In the genomic region with DNA sequence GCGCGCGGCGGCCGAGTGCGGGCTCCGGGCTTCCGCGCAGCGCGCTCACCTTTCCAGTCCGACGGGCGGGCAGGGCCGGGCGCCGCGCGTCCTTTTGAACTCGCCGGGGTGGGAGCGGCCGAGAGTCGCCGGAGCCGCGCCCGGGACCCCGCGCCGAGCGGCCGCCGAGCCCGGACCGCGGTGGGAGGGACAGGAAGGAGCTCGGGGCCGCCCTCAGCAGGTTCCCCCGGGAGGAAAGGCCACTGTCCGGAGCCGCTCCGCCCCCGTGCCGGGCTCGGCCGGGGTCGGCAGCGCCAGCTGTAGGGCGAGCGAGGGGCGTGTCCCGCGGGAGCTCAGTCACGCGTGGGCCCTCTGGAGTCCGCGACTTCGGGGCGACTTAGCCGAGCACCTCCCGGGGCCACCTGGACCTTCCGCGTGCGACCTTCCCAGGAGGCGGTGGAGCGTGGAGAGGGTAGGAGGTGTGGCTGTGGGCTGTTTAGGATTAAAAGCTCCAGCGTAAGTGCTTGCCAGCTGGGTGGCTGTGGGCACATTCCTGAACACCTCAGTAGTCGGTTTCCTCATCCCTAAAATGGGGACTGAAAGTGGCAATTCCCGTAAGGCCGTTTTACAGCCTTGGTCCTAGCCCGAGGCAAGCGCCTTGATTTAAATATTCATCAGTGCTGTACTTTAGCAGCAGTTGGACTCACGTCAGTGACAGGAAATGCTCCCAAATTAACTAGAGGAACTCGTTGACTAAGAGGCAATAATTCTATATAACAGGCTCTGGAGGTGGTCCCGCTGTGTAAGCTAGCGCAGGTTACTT, we compare ENCODE assay signal across 8 mouse cellular contexts. TPM values are rescaled to one million over a fixed set of nuclear protein-coding genes. Genes with fewer than 3 reads are reported as not detected.
DNase-seq lines count a peak whose midpoint lies in the region; ATAC-seq and TF ChIP-seq lines count a peak whose summit lies in the region.

A gene (minus strand): TSS at position 241 of the 802 bp plus-strand sequence.

- peak within 1 kb of the TSS; percentile 91 for H3K4me2 ChIP-seq in lung, embryonic 15.5 days

- DNase-seq in ES-CJ7 (ENCODE audit: low read depth, low spot score), result peak; percentile 79
- no peak for DNase-seq in heart, adult 8-10 months (ENCODE audit: low spot score)
- peak; percentile 92 for DNase-seq in kidney, adult 2 months
- peak; percentile 46 for DNase-seq in retina, embryonic 14.5 days (ENCODE audit: low spot score)
- DNase-seq in left cerebral cortex, adult 11 months (ENCODE audit: low spot score), result no peak
- no peak for DNase-seq in frontal cortex, postnatal 36 days (ENCODE audit: low spot score in 2 of 2)

- no peak for TF ChIP-seq POLR2A in bone marrow, adult 2 months (IDR thresholded peaks at IDR 0.05; ENCODE audit: borderline replicate concordance, control insufficient read depth, low read depth, low read length)
- no peak for TF ChIP-seq POLR2A in kidney, adult 2 months (IDR thresholded peaks at IDR 0.05; ENCODE audit: low read depth, low read length)

- ATAC-seq in lung, embryonic 15.5 days (ENCODE audit: borderline replicate concordance, extremely low read depth, low FRiP score, low TSS enrichment), result peak; percentile 61

- H3K27ac ChIP-seq in bone marrow, adult 2 months (ENCODE audit: control insufficient read depth, insufficient read depth, low read depth, low read length, poor library complexity), result peak within 1 kb of the TSS; percentile 40; the same call in 1 of the 2 replicates
- peak within 1 kb of the TSS; percentile 95 for H3K27ac ChIP-seq in kidney, adult 2 months (ENCODE audit: insufficient read depth, low read depth, low read length)
- H3K27ac ChIP-seq in lung, embryonic 15.5 days, result no peak within 1 kb of the TSS

- H3K4me1 ChIP-seq in bone marrow, adult 2 months (ENCODE audit: control insufficient read depth, insufficient read depth, low read length), result peaks cover 3% of the 10 kb centered on the region
- peaks cover 21% of the 10 kb centered on the region for H3K4me1 ChIP-seq in kidney, adult 2 months (ENCODE audit: control insufficient read depth, insufficient read depth, low read length)
- peaks cover 25% of the 10 kb centered on the region for H3K4me1 ChIP-seq in lung, embryonic 15.5 days

- under 1% methylated on average over 77 of the region's 77 CpGs for WGBS in bone marrow, adult 2 months
- WGBS in kidney, adult 2 months, result under 1% methylated on average over 77 of the region's 77 CpGs
- under 1% methylated on average over 71 of the region's 77 CpGs for WGBS in lung, embryonic 15.5 days

- H3K9me3 ChIP-seq in lung, embryonic 15.5 days, result no peaks in the 10 kb centered on the region

- no peaks in the 10 kb centered on the region for H3K27me3 ChIP-seq in kidney, adult 2 months (replicated peaks; ENCODE audit: control insufficient read depth, insufficient read depth, low read length)
- peaks cover 58% of the 10 kb centered on the region for H3K27me3 ChIP-seq in lung, embryonic 15.5 days

- peak within 1 kb of the TSS; percentile 25 for H3K9ac ChIP-seq in lung, embryonic 15.5 days

- peak within 1 kb of the TSS; percentile 50 for H3K4me3 ChIP-seq in bone marrow, adult 2 months (replicated peaks; ENCODE audit: control insufficient read depth, low read depth, low read length)
- peak within 1 kb of the TSS; percentile 86 for H3K4me3 ChIP-seq in kidney, adult 2 months (ENCODE audit: insufficient read depth, low read depth, low read length)
- peak within 1 kb of the TSS; percentile 53 for H3K4me3 ChIP-seq in lung, embryonic 15.5 days

- H3K36me3 ChIP-seq in kidney, adult 2 months (ENCODE audit: control insufficient read depth, insufficient read depth, low read length), result no peaks in the 10 kb centered on the region
- no peaks in the 10 kb centered on the region for H3K36me3 ChIP-seq in lung, embryonic 15.5 days

- TF ChIP-seq CTCF in bone marrow, adult 2 months (IDR thresholded peaks at IDR 0.05; ENCODE audit: control insufficient read depth, insufficient read depth, low read length), result no peak
- no peak for TF ChIP-seq CTCF in kidney, adult 2 months (conservative IDR thresholded peaks at IDR 0.05; ENCODE audit: insufficient read depth, insufficient read length, low read depth, low read length)

RNA-seq across cellular contexts. Expression of the gene that starts here (rescaled TPM):
- polyA plus RNA-seq in bone marrow, adult 2 months (2011; ENCODE audit: insufficient read depth, insufficient read length, low replicate concordance, missing spikeins), result 7.3 and 8.7 TPM in 2 replicates
- 10 to 100 TPM; 10.9 to 20.2 (median 11.9) TPM for total RNA-seq in heart, adult 8-10 months (2022)
- 160 and 163 TPM in 2 replicates for polyA plus RNA-seq in kidney, adult 2 months (2012; rRNA removed)
- 14.4 and 15.2 TPM in 2 replicates for polyA plus RNA-seq in lung, embryonic 15.5 days (2015; fragmentation: Nextera tagmentation; extraction: Ambion mirVana)

Comparison
In these comparisons a context has a peak if more than half of its experiments do, and no peak if none do; other contexts are left out.
1. DNase-seq: peak in ES-CJ7 (single experiment), kidney, adult 2 months (single experiment) and retina, embryonic 14.5 days (single experiment); none in heart, adult 8-10 months (single experiment), left cerebral cortex, adult 11 months (single experiment) and frontal cortex, postnatal 36 days (0 of 2).
2. Peak in every context shown above with its lines, with median percentiles within 50 percentile points of each other: H3K4me3 ChIP-seq.